Mouse (Mus musculus) CH12.LX (cell line): Measurements from ENCODE around the gene Spn. TPM values are rescaled to one million over a fixed set of nuclear protein-coding genes. Genes with fewer than 3 reads are reported as not detected.
A peak's percentile ranks its signal among the peaks of the same experiment; 100 is the strongest.

Experiments used
- DNase-seq: peaks from one replicate; pipeline ENCODE4 v3.0.0-alpha.2; 2013; ENCODE audit errors: extremely low read depth
- H3K27ac ChIP-seq: 2 replicates; pipeline ENCODE4 v1.5.1; 2012; ENCODE audit warnings: low read depth, mild to moderate bottlenecking, control low read depth, moderate library complexity; ENCODE audit not compliant: insufficient read depth
- H3K27me3 ChIP-seq: replicated peaks from 2 replicates; pipeline ENCODE3; 2012; ENCODE audit warnings: inconsistent platforms
- H3K36me3 ChIP-seq, 2 experiments: replicated peaks in 1 of 2; 2 replicates each; pipeline versions ENCODE3 to v1.6.1; 2012; ENCODE audit warnings: inconsistent platforms in 1 of 2, low read length in 1 of 2, mild to moderate bottlenecking in 1 of 2, mixed read lengths in 1 of 2, moderate library complexity in 1 of 2; ENCODE audit not compliant: control insufficient read depth in 1 of 2, insufficient read depth in 1 of 2
- H3K4me1 ChIP-seq, 2 experiments: 2 replicates each; pipeline ENCODE4 v1.6.1; 2012; ENCODE audit warnings: inconsistent platforms in 1 of 2, moderate library complexity in 1 of 2; ENCODE audit not compliant: insufficient read depth in 2 of 2, control insufficient read depth in 1 of 2
- H3K4me2 ChIP-seq: 2 replicates; pipeline ENCODE4 v1.6.1; 2012; ENCODE audit warnings: low read depth, mild to moderate bottlenecking, control low read depth; ENCODE audit not compliant: poor library complexity, insufficient read depth, severe bottlenecking
- H3K4me3 ChIP-seq, 3 experiments: fragments of 150-350 bp in 1 of 3; sonication (generic) in 1 of 3; replicated peaks in 1 of 3; 2 replicates each; pipeline versions ENCODE3 to v1.5.1; 2011 to 2012; ENCODE audit warnings: low read depth in 2 of 3, low read length in 2 of 3, mild to moderate bottlenecking in 2 of 3, moderate library complexity in 2 of 3, control low read depth in 1 of 3, improper control_type of control experiment in 1 of 3, inconsistent platforms in 1 of 3, mixed read lengths in 1 of 3; ENCODE audit not compliant: poor library complexity in 1 of 3
- H3K79me2 ChIP-seq: replicated peaks from 2 replicates; pipeline ENCODE4 v1.6.1; 2012; ENCODE audit warnings: mild to moderate bottlenecking, moderate library complexity; ENCODE audit not compliant: control insufficient read depth, poor library complexity, insufficient read depth, severe bottlenecking; ENCODE audit errors: extremely low read depth
- H3K9ac ChIP-seq: 2 replicates; pipeline ENCODE4 v1.6.1; 2012; ENCODE audit warnings: low read depth, mild to moderate bottlenecking, control low read depth, moderate library complexity; ENCODE audit not compliant: insufficient read depth
- H3K9me3 ChIP-seq: replicated peaks from 2 replicates; pipeline ENCODE3; 2012; ENCODE audit warnings: low read length, inconsistent platforms, mixed read lengths
- CHD1 ChIP-seq: IDR thresholded peaks from 2 replicates; pipeline ENCODE4 v1.6.1; 2012; ENCODE audit warnings: low read depth, low read length, improper control_type of control experiment, inconsistent platforms
- E2F4 ChIP-seq: IDR thresholded peaks from 2 replicates; pipeline ENCODE4 v1.6.1; 2011; ENCODE audit warnings: low read depth, low read length, improper control_type of control experiment; ENCODE audit not compliant: insufficient replicate concordance
- ETS1 ChIP-seq: conservative IDR thresholded peaks from 2 replicates; pipeline ENCODE4 v1.6.1; 2012; ENCODE audit warnings: low read depth, mild to moderate bottlenecking, inconsistent platforms, low read length, improper control_type of control experiment, moderate library complexity
- HCFC1 ChIP-seq: IDR thresholded peaks from 2 replicates; pipeline ENCODE4 v1.6.1; 2012; ENCODE audit warnings: low read depth, mild to moderate bottlenecking, inconsistent platforms, low read length, improper control_type of control experiment
- JUN ChIP-seq: IDR thresholded peaks from 2 replicates; pipeline ENCODE4 v1.6.1; 2011; ENCODE audit warnings: low read depth, mild to moderate bottlenecking, low read length, improper control_type of control experiment, moderate library complexity; ENCODE audit not compliant: insufficient read depth
- JUND ChIP-seq: conservative IDR thresholded peaks from 2 replicates; pipeline ENCODE4 v1.6.1; 2011; ENCODE audit warnings: low read depth, low read length, improper control_type of control experiment
- MAFK ChIP-seq: IDR thresholded peaks from 2 replicates; pipeline ENCODE4 v1.6.1; 2011; ENCODE audit warnings: low read length, improper control_type of control experiment; ENCODE audit not compliant: insufficient replicate concordance
- MAX ChIP-seq: IDR thresholded peaks from 2 replicates; pipeline ENCODE4 v1.6.1; 2011; ENCODE audit warnings: low read length, improper control_type of control experiment
- MAZ ChIP-seq: IDR thresholded peaks from 2 replicates; pipeline ENCODE4 v1.6.1; 2012; ENCODE audit warnings: low read depth, mild to moderate bottlenecking, inconsistent platforms, low read length, improper control_type of control experiment, moderate library complexity
- MXI1 ChIP-seq: IDR thresholded peaks from 2 replicates; pipeline ENCODE4 v1.6.1; 2011; ENCODE audit warnings: mild to moderate bottlenecking, low read depth, low read length, improper control_type of control experiment
- NRF1 ChIP-seq: IDR thresholded peaks from 2 replicates; pipeline ENCODE4 v1.6.1; 2014; ENCODE audit warnings: low read depth, mild to moderate bottlenecking, inconsistent platforms, low read length, improper control_type of control experiment, moderate library complexity
- PAX5 ChIP-seq: IDR thresholded peaks from 2 replicates; pipeline ENCODE4 v1.6.1; 2012; ENCODE audit warnings: low read length, inconsistent platforms, mixed read lengths
- POLR2A ChIP-seq: IDR thresholded peaks from 2 replicates; pipeline ENCODE4 v1.6.1; 2011; ENCODE audit warnings: low read depth, mild to moderate bottlenecking, improper control_type of control experiment, low read length
- POLR2AphosphoS2 ChIP-seq: IDR thresholded peaks from 2 replicates; pipeline ENCODE4 v1.6.1; 2011; ENCODE audit warnings: low read depth, low read length, improper control_type of control experiment
- RAD21 ChIP-seq: IDR thresholded peaks from 2 replicates; pipeline ENCODE4 v1.6.1; 2011; ENCODE audit warnings: low read depth, mild to moderate bottlenecking, low read length, improper control_type of control experiment, moderate library complexity
- RCOR1 ChIP-seq: conservative IDR thresholded peaks from 2 replicates; pipeline ENCODE4 v1.6.1; 2012; ENCODE audit warnings: low read depth, mild to moderate bottlenecking, inconsistent platforms, low read length, improper control_type of control experiment
- SIN3A ChIP-seq: IDR thresholded peaks from 2 replicates; pipeline ENCODE4 v1.6.1; 2012; ENCODE audit warnings: low read length, improper control_type of control experiment, inconsistent platforms
- TBP ChIP-seq: conservative IDR thresholded peaks from 2 replicates; pipeline ENCODE4 v1.6.1; 2011; ENCODE audit warnings: low read depth, low read length, improper control_type of control experiment
- TCF12 ChIP-seq: IDR thresholded peaks from 2 replicates; pipeline ENCODE4 v1.6.1; 2014; ENCODE audit warnings: low read depth, mild to moderate bottlenecking, inconsistent platforms, low read length, improper control_type of control experiment
- UBTF ChIP-seq: IDR thresholded peaks from 2 replicates; pipeline ENCODE4 v1.6.1; 2012; ENCODE audit warnings: low read depth, mild to moderate bottlenecking, inconsistent platforms, low read length, improper control_type of control experiment, moderate library complexity
- USF1 ChIP-seq: IDR thresholded peaks from 2 replicates; pipeline ENCODE4 v1.6.1; 2014; ENCODE audit warnings: low read depth, mild to moderate bottlenecking, inconsistent platforms, low read length, improper control_type of control experiment
- ZKSCAN1 ChIP-seq: IDR thresholded peaks from 2 replicates; pipeline ENCODE4 v1.6.1; 2012; ENCODE audit warnings: low read depth, inconsistent platforms, low read length, improper control_type of control experiment, borderline replicate concordance
- ZMIZ1 ChIP-seq: IDR thresholded peaks from 2 replicates; pipeline ENCODE4 v1.6.1; 2012; ENCODE audit warnings: low read depth, mild to moderate bottlenecking, inconsistent platforms, low read length, improper control_type of control experiment
- ZNF384 ChIP-seq: IDR thresholded peaks from 2 replicates; pipeline ENCODE4 v1.6.1; 2012; ENCODE audit warnings: low read depth, low read length, improper control_type of control experiment, inconsistent platforms
- dilution Hi-C: fragments of 300-500 bp; cut with MboI; formaldehyde crosslinking; loops from 2 replicates; pipeline ENCODE4 v1.14.3; 2020; ENCODE audit warnings: low sequenced_read_pairs; ENCODE audit not compliant: extremely low pct_unique_long_range_greater_than_20kb, extremely low pct_ligation_motif_present
- in situ Hi-C: fragments of 300-500 bp; cut with MboI; formaldehyde crosslinking; loops from 3 replicates; pipeline ENCODE4 v1.14.3; 2019; ENCODE audit warnings: low sequenced_read_pairs, low pct_ligation_motif_present, low pct_unique_long_range_greater_than_20kb, mixed read lengths
- polyA plus RNA-seq: library from polyadenylated mRNA; unstranded; fragments of >175 nt; gene quantifications from 2 replicates; pipeline ENCODE4 v1.2.1, GENCODE M21; 2012; ENCODE audit warnings: low read depth; ENCODE audit not compliant: insufficient read length
- total RNA-seq, 2 experiments: library from RNA; depleted of rRNA; stranded (reverse); fragments of 300-350 nt in 1 of 2; fragments of >200 nt in 1 of 2; gene quantifications; 2 replicates each; pipeline ENCODE4 v1.2.3; 2012 to 2014

Spn gene
- total and polyA plus RNA-seq, 3 experiments, result 2.4 to 16.3 (median 3.3) TPM

- dilution Hi-C loops (no loop called here), in situ Hi-C loops (no loop called here)
- no peak overlapping the region for H3K9ac ChIP-seq
- no peaks in the 10 kb centered on the region for H3K27me3 ChIP-seq
- H3K27ac ChIP-seq, result no peak overlapping the region
- TF ChIP-seq ZKSCAN1 (peak; percentile 68), RAD21 (no peak), HCFC1 (no peak)
- H3K36me3 ChIP-seq, result peaks cover 0 to 2% of the 10 kb centered on the region in 2 experiments
- H3K4me3 ChIP-seq, result no peak overlapping the region
- no peak overlapping the region for H3K4me2 ChIP-seq
- peaks cover 2% of the 10 kb centered on the region for H3K9me3 ChIP-seq
- H3K79me2 ChIP-seq, result no peaks in the 10 kb centered on the region
- H3K4me1 ChIP-seq, result peaks cover 0 to 22% of the 10 kb centered on the region in 2 experiments; a peak in 3 of 4 replicates
- DNase-seq, result no peak
Observed at GRCm38 (mm10) chr7:127152464-127152863, 14.8 kb upstream of the Spn start.

GRCm38 (mm10) chr7:127147901-127148300 is 10.3 kb upstream of the Spn start:
- Histone ChIP-seq H3K27me3 (no peaks in the 10 kb centered on the region), H3K4me3 (no peak overlapping the region), H3K27ac (no peak overlapping the region), H3K9me3 (peaks cover 2% of the 10 kb centered on the region), H3K36me3 (no peaks in the 10 kb centered on the region), H3K9ac (no peak overlapping the region), H3K79me2 (no peaks in the 10 kb centered on the region), H3K4me1 (peaks cover 3 to 15% of the 10 kb centered on the region in 2 experiments), H3K4me2 (no peak overlapping the region)
- TF ChIP-seq RAD21 (no peak), POLR2A (no peak), ZKSCAN1 (no peak), TBP (no peak), SIN3A (no peak), MAX (no peak), ZMIZ1 (no peak), RCOR1 (no peak), POLR2AphosphoS2 (no peak)
- dilution Hi-C loops (no loop called here), in situ Hi-C loops (no loop called here)
- DNase-seq, result no peak

GRCm38 (mm10) chr7:127146267-127146603 is 8.6 kb upstream of the Spn start:
- H3K79me2 ChIP-seq, result no peaks in the 10 kb centered on the region
- H3K27ac ChIP-seq, result no peak overlapping the region
- no peaks in the 10 kb centered on the region for H3K27me3 ChIP-seq
- in situ Hi-C loops, result no loop called here
- H3K9me3 ChIP-seq, result peaks cover 2% of the 10 kb centered on the region
- H3K4me2 ChIP-seq, result no peak overlapping the region
- no peak overlapping the region for H3K4me3 ChIP-seq
- H3K9ac ChIP-seq, result no peak overlapping the region
- no peak for TF ChIP-seq E2F4
- TF ChIP-seq MXI1, result no peak
- TF ChIP-seq JUN, result no peak
- TF ChIP-seq PAX5, result no peak
- no peak for TF ChIP-seq UBTF
- TF ChIP-seq MAFK, result no peak
- no peak for TF ChIP-seq NRF1
- TF ChIP-seq ZMIZ1, result no peak
- no peak for TF ChIP-seq JUND
- TF ChIP-seq CHD1, result no peak
- TF ChIP-seq MAZ, result no peak
- no peak for TF ChIP-seq ZNF384
- no peak for TF ChIP-seq ETS1
- TF ChIP-seq POLR2A, result no peak
- TF ChIP-seq USF1, result no peak
- TF ChIP-seq TCF12, result no peak
- DNase-seq, result no peak
- H3K36me3 ChIP-seq, result no peaks in the 10 kb centered on the region
- dilution Hi-C loops, result no loop called here
- peaks cover 5 to 15% of the 10 kb centered on the region in 2 experiments for H3K4me1 ChIP-seq
